Mouse (Mus musculus): ENCODE measurements around the gene Gas1. TPM values are rescaled to one million over a fixed set of nuclear protein-coding genes. Genes with fewer than 3 reads are reported as not detected.
A peak's percentile ranks its signal among the peaks of the same experiment; 100 is the strongest.

The Gas1 gene
- total and polyA plus RNA-seq, 2 experiments: 13.9 to 28.2 TPM

GRCm38 (mm10) chr13:60187276-60187675, 10.1 kb upstream of the Gas1 start:
- TF ChIP-seq CTCF (IDR thresholded peaks at IDR 0.05; ENCODE audit: low read depth, low read length) (no peak), POLR2A (IDR thresholded peaks at IDR 0.05; ENCODE audit: extremely low read depth, insufficient read depth, low read length) (no peak)
- Histone ChIP-seq H3K4me3 (ENCODE audit: insufficient read depth, low read depth, low read length) (no peak overlapping the region), H3K27ac (replicated peaks; ENCODE audit: insufficient read depth, low read depth, low read length) (no peak overlapping the region), H3K27me3 (ENCODE audit: control insufficient read depth, insufficient read depth, low read length) (no peaks in the 10 kb centered on the region), H3K79me2 (ENCODE audit: control insufficient read depth, insufficient read depth, low read length) (no peaks in the 10 kb centered on the region), H3K36me3 (ENCODE audit: control insufficient read depth, insufficient read depth, low read length) (no peaks in the 10 kb centered on the region), H3K9ac (ENCODE audit: low read depth, low read length) (no peak overlapping the region), H3K4me1 (ENCODE audit: control insufficient read depth, insufficient read depth, low read length) (no peaks in the 10 kb centered on the region)
- no peak for DNase-seq (ENCODE audit: extremely low read depth, low read depth, low spot score)
- 81% methylated on average over 2 of the region's 2 CpGs for WGBS

GRCm38 (mm10) chr13:60182346-60182745, 5.2 kb upstream of the Gas1 start:
- TF ChIP-seq CTCF (IDR thresholded peaks at IDR 0.05; ENCODE audit: low read depth, low read length): no peak
- TF ChIP-seq POLR2A (IDR thresholded peaks at IDR 0.05; ENCODE audit: extremely low read depth, insufficient read depth, low read length): no peak
- Histone ChIP-seq H3K27me3 (ENCODE audit: control insufficient read depth, insufficient read depth, low read length) (no peaks in the 10 kb centered on the region), H3K9ac (ENCODE audit: low read depth, low read length) (no peak overlapping the region), H3K4me1 (ENCODE audit: control insufficient read depth, insufficient read depth, low read length) (no peaks in the 10 kb centered on the region; the same call in 1 of the 2 replicates), H3K4me3 (ENCODE audit: insufficient read depth, low read depth, low read length) (no peak overlapping the region), H3K79me2 (ENCODE audit: control insufficient read depth, insufficient read depth, low read length) (no peaks in the 10 kb centered on the region), H3K36me3 (ENCODE audit: control insufficient read depth, insufficient read depth, low read length) (no peaks in the 10 kb centered on the region), H3K27ac (replicated peaks; ENCODE audit: insufficient read depth, low read depth, low read length) (no peak overlapping the region)
- peak; percentile 85 for DNase-seq (ENCODE audit: extremely low read depth, low read depth, low spot score)
- WGBS: 13% methylated on average over 4 of the region's 4 CpGs

- WGBS: 85% methylated on average over 4 of the region's 4 CpGs
- no peak overlapping the region for H3K27ac ChIP-seq (replicated peaks; ENCODE audit: insufficient read depth, low read depth, low read length)
Observed at GRCm38 (mm10) chr13:60179641-60180040, 2.5 kb upstream of the Gas1 start.

GRCm38 (mm10) chr13:60178416-60178815, 1.3 kb upstream of the Gas1 start:
- 1% methylated on average over 15 of the region's 15 CpGs for WGBS
- peak; percentile 88 for DNase-seq (ENCODE audit: extremely low read depth, low read depth, low spot score)
- Histone ChIP-seq H3K9ac (ENCODE audit: low read depth, low read length) (peak overlapping the region; percentile 32; the same call in 1 of the 2 replicates), H3K79me2 (ENCODE audit: control insufficient read depth, insufficient read depth, low read length) (no peaks in the 10 kb centered on the region; the same call in 1 of the 2 replicates), H3K27ac (replicated peaks; ENCODE audit: insufficient read depth, low read depth, low read length) (peak overlapping the region; percentile 95), H3K4me3 (ENCODE audit: insufficient read depth, low read depth, low read length) (peak overlapping the region; percentile 34), H3K36me3 (ENCODE audit: control insufficient read depth, insufficient read depth, low read length) (no peaks in the 10 kb centered on the region), H3K4me1 (ENCODE audit: control insufficient read depth, insufficient read depth, low read length) (peaks cover 3% of the 10 kb centered on the region), H3K27me3 (ENCODE audit: control insufficient read depth, insufficient read depth, low read length) (no peaks in the 10 kb centered on the region)
- no peak for TF ChIP-seq POLR2A (IDR thresholded peaks at IDR 0.05; ENCODE audit: extremely low read depth, insufficient read depth, low read length)
- peak; percentile 97 for TF ChIP-seq CTCF (IDR thresholded peaks at IDR 0.05; ENCODE audit: low read depth, low read length)

More at GRCm38 (mm10) chr13:60179641-60180040, 2.5 kb upstream of the Gas1 start:
- no peaks in the 10 kb centered on the region for H3K36me3 ChIP-seq (ENCODE audit: control insufficient read depth, insufficient read depth, low read length)
- no peak for DNase-seq (ENCODE audit: extremely low read depth, low read depth, low spot score)
- H3K4me3 ChIP-seq (ENCODE audit: insufficient read depth, low read depth, low read length): no peak overlapping the region
- H3K9ac ChIP-seq (ENCODE audit: low read depth, low read length): no peak overlapping the region
- H3K27me3 ChIP-seq (ENCODE audit: control insufficient read depth, insufficient read depth, low read length): no peaks in the 10 kb centered on the region
- TF ChIP-seq CTCF (IDR thresholded peaks at IDR 0.05; ENCODE audit: low read depth, low read length): no peak
- no peak for TF ChIP-seq POLR2A (IDR thresholded peaks at IDR 0.05; ENCODE audit: extremely low read depth, insufficient read depth, low read length)
- H3K79me2 ChIP-seq (ENCODE audit: control insufficient read depth, insufficient read depth, low read length): no peaks in the 10 kb centered on the region; the same call in 1 of the 2 replicates
- H3K4me1 ChIP-seq (ENCODE audit: control insufficient read depth, insufficient read depth, low read length): no peaks in the 10 kb centered on the region; the same call in 1 of the 2 replicates

DNA sequence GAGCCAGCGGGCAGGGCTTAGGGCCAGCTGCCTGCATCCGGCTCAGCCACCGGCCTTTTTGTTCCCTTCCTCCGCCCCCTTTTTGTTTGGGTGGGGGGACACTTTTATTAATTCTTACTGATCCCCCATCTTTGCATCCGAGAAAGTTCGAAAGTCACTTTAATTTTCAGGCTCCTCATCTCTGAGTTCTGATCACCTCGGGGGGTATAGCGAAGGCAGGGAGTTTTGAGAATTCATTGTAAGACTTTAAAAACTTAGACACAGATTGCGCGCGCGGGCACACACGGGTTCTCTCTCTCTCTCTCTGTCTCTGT, 589 bp upstream of the Gas1 start:
- Histone ChIP-seq H3K27me3 (ENCODE audit: control insufficient read depth, insufficient read depth, low read length) (no peaks in the 10 kb centered on the region), H3K9ac (ENCODE audit: low read depth, low read length) (peak overlapping the region; percentile 20), H3K36me3 (ENCODE audit: control insufficient read depth, insufficient read depth, low read length) (no peaks in the 10 kb centered on the region), H3K4me1 (ENCODE audit: control insufficient read depth, insufficient read depth, low read length) (peaks cover 6% of the 10 kb centered on the region), H3K27ac (replicated peaks; ENCODE audit: insufficient read depth, low read depth, low read length) (peak overlapping the region; percentile 95), H3K4me3 (ENCODE audit: insufficient read depth, low read depth, low read length) (peak overlapping the region; percentile 97), H3K79me2 (ENCODE audit: control insufficient read depth, insufficient read depth, low read length) (no peaks in the 10 kb centered on the region; the same call in 1 of the 2 replicates)
- TF ChIP-seq POLR2A (IDR thresholded peaks at IDR 0.05; ENCODE audit: extremely low read depth, insufficient read depth, low read length) (no peak), CTCF (IDR thresholded peaks at IDR 0.05; ENCODE audit: low read depth, low read length) (no peak)
- no peak for DNase-seq (ENCODE audit: extremely low read depth, low read depth, low spot score)
- 0% methylated on average over 13 of the region's 13 CpGs for WGBS

DNA sequence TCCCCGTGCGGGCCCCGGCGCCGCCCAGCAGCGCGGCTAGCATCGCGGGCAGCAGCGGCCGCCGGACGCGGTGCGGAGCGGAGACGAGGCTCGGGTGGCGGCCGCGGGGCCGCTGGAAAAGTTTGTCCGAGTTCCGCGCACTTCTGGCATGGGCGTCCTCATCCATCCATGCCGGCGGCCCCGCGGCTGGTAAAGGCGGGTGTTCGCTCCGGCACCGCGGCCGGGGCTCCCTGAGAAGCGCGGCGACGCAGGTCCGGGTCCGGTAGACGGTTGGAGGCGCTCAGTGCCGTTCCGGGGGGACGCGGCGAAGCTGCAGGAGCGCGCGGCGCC, 424 bp downstream of the Gas1 start:
- H3K4me1 ChIP-seq (ENCODE audit: control insufficient read depth, insufficient read depth, low read length): peaks cover 6% of the 10 kb centered on the region
- H3K79me2 ChIP-seq (ENCODE audit: control insufficient read depth, insufficient read depth, low read length): no peaks in the 10 kb centered on the region; the same call in 1 of the 2 replicates
- peak overlapping the region; percentile 95 for H3K27ac ChIP-seq (replicated peaks; ENCODE audit: insufficient read depth, low read depth, low read length)
- under 1% methylated on average over 53 of the region's 53 CpGs for WGBS
- no peak for DNase-seq (ENCODE audit: extremely low read depth, low read depth, low spot score)
- H3K36me3 ChIP-seq (ENCODE audit: control insufficient read depth, insufficient read depth, low read length): no peaks in the 10 kb centered on the region
- TF ChIP-seq CTCF (IDR thresholded peaks at IDR 0.05; ENCODE audit: low read depth, low read length): no peak
- TF ChIP-seq POLR2A (IDR thresholded peaks at IDR 0.05; ENCODE audit: extremely low read depth, insufficient read depth, low read length): no peak
- no peaks in the 10 kb centered on the region for H3K27me3 ChIP-seq (ENCODE audit: control insufficient read depth, insufficient read depth, low read length)
- peak overlapping the region; percentile 97 for H3K4me3 ChIP-seq (ENCODE audit: insufficient read depth, low read depth, low read length)
- peak overlapping the region; percentile 96 for H3K9ac ChIP-seq (ENCODE audit: low read depth, low read length)

All from liver, adult 2 months (tissue).